Mouse (Mus musculus): Measurements from ENCODE around the gene Dmrtc1a. TPM values are rescaled to one million over a fixed set of nuclear protein-coding genes. Genes with fewer than 3 reads are reported as not detected.
"Not testable (repeated sequence)": the region's sequence is repeated elsewhere in the genome, so short reads cannot be mapped to it uniquely, and the experiment has no call there.

The Dmrtc1a gene
- polyA plus RNA-seq (2012; ENCODE audit: insufficient read depth, insufficient read length, missing spikeins) = not detected in 2 replicates

DNA sequence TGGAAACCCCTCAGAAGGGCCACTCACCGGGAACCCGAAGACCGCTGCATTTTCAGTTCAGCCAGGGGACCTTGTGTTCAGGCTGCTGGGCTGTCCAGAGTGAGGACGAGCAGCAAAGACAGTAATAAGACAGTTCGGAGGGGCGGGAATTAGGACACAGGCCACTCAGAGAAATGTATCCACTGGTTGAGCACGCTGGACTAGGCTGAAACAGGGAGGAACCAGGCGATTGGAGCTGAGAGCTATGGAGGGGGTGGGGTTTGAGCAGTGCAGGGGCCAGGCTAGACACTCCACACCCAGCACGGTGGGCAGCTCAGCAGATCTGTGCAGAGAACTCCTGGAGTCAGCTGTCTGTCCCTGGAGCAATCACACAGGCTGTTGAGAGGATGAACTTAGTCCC is at the start of gene Dmrtc1a, which contains the start of gene 1700011M02Rik:
Gene Dmrtc1a, minus strand, starts transcription at position 101 of the 400 bp plus-strand sequence.
Gene 1700011M02Rik, plus strand, starts transcription at position 319 of the 400 bp plus-strand sequence.
- not testable (repeated sequence) for H3K4me1 ChIP-seq (ENCODE audit: control insufficient read depth, insufficient read depth, low read length); H3K4me3 ChIP-seq (ENCODE audit: insufficient read depth, low read length); H3K27ac ChIP-seq (ENCODE audit: insufficient read depth, low read depth, low read length)

DNA sequence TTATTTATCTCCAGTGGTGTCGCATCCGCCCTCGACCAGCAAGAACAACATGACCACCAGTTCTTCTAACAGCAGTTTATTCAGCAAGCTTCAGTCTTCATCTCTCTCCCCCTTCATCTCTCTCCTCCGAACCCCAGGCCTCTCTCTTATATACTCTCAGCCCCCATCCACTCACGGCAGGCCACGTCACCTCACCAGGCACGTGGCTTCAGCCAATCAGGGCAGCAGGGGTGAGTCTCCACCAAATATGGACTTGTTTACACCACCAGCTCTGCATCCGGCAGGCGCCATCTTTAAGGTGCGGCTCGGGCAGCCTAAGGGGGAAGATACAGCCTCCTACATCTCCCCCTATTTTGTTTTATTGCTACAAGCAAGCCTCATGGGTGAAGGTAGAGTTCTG is 41.6 kb upstream of the Dmrtc1a start:
- not testable (repeated sequence) for H3K4me3 ChIP-seq (ENCODE audit: insufficient read depth, low read length); H3K27ac ChIP-seq (ENCODE audit: insufficient read depth, low read depth, low read length); H3K4me1 ChIP-seq (ENCODE audit: control insufficient read depth, insufficient read depth, low read length)

DNA sequence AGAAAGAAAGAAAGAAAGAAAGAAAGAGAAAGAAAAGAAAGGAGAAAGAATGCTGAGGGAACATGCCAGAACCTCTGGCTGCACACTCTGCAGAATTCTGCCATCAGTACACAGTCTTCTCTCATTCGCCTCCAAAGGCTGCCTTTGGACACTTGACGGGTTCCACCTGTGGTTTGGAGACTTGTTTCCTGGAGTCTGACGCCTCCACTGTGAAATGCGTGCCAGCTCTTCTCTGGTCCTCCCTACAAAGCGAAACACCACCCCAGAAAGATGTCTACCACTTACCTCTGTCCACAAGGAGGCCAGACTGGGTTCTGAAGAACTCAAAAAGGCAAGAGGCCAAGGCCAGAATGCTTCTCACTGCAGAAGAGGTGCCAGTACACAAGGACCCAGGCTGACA is 28.3 kb upstream of the Dmrtc1a start:
- H3K4me3 ChIP-seq (ENCODE audit: insufficient read depth, low read length) = no peak overlapping the region
- H3K4me1 ChIP-seq (ENCODE audit: control insufficient read depth, insufficient read depth, low read length) = no peaks in the 10 kb centered on the region
- H3K27ac ChIP-seq (ENCODE audit: insufficient read depth, low read depth, low read length) = no peak overlapping the region
- TF ChIP-seq CTCF (IDR thresholded peaks at IDR 0.05; ENCODE audit: low read depth, low read length) (no peak), POLR2A (IDR thresholded peaks at IDR 0.05; ENCODE audit: borderline replicate concordance, low read depth, low read length) (no peak)

DNA sequence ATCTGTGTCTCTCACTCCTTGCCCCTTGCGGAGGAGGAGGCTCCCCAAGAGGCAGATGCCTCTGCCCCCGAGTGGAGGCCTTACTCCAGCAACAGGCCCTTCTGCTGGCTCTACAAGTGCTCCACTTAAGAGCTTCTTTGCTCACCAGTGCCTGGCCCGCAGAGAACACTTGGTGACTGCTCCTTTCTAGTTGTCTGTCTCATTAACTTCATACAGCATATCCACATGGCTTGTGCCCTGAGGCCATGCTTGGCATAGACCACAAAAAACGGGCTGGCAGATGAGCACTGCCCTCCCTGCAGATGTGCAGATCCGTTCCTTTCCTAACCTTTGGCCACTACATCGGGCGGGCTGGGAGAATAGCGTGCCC is 25.9 kb upstream of the Dmrtc1a start:
- H3K27ac ChIP-seq (ENCODE audit: insufficient read depth, low read depth, low read length) = no peak overlapping the region
- H3K4me1 ChIP-seq (ENCODE audit: control insufficient read depth, insufficient read depth, low read length) = no peaks in the 10 kb centered on the region
- H3K4me3 ChIP-seq (ENCODE audit: insufficient read depth, low read length) = no peak overlapping the region
- TF ChIP-seq CTCF (IDR thresholded peaks at IDR 0.05; ENCODE audit: low read depth, low read length) (no peak), POLR2A (IDR thresholded peaks at IDR 0.05; ENCODE audit: borderline replicate concordance, low read depth, low read length) (no peak)

DNA sequence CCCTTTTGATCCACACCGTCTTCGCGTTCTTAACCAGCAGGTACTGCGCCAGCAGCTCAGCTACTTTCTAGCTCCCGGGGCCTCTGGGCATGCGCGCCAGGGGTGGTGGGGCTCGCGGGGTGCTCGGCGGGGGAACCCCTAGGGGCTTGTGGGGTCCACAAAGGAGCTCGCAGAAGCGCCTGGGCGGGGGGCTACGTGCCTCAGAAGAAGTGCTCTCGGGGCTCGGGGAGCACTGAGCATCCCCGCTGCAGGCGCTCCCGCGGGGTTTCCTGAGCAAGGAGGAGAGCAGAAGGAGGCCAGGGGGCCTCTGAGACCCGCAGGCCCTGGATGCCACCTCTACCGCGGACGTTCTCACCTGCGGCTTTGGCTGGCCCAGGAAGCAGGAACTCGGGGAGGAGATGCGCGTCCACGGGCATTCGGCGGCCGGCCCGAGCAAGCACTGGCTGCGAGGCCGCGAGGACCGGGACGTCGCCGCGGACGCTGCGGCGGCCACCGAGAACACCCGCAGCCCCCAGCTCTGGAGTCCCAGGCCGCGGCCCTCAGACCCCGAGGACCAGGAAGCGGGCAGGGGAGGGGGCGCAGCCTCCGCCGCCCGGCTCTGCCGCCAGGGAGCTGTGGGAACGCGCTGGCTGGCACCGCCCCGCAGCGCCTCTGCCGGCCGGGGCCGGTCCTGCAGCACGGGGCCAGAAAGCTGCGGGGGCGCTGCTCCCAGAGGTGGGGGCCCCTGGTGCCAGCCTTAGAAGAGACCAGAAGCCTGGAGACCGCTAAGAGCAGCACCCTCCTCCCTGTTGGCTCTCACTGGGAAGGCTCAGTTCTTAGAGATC is 25.3 kb upstream of the Dmrtc1a start:
- TF ChIP-seq CTCF (IDR thresholded peaks at IDR 0.05; ENCODE audit: low read depth, low read length) (no peak), POLR2A (IDR thresholded peaks at IDR 0.05; ENCODE audit: borderline replicate concordance, low read depth, low read length) (no peak)
- Histone ChIP-seq H3K4me3 (ENCODE audit: insufficient read depth, low read length) (peak overlapping the region; percentile 44), H3K4me1 (ENCODE audit: control insufficient read depth, insufficient read depth, low read length) (no peaks in the 10 kb centered on the region), H3K27ac (ENCODE audit: insufficient read depth, low read depth, low read length) (no peak overlapping the region)

DNA sequence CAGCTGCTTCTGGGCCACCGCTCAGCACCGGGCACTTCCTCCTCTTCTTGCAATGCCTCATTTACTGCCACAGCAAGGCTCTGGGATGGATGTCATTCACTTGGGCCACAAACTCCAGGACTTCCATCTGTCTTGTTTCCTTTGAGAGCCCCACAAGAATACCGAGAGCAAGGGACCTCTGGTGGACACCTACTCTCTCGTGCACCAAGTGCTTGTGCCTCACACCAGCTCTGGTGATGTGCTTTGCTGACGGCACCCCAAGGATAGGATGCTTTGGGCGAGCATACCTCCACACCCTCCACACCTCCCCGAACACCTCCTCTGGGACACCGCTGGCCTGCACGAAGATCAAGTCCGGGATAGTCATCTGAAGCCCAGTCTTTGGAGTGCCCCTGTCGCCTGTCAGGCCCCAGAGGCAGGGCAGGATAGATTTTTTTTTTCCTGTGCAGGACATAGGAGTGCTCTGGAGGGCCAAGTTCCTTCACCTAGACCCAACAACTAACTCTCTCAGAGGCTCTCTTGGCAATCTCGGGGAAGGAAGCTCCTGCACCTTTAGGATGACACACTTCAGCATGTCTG is 24.6 kb upstream of the Dmrtc1a start:
- Histone ChIP-seq H3K4me3 (ENCODE audit: insufficient read depth, low read length) (no peak overlapping the region), H3K4me1 (ENCODE audit: control insufficient read depth, insufficient read depth, low read length) (no peaks in the 10 kb centered on the region), H3K27ac (ENCODE audit: insufficient read depth, low read depth, low read length) (no peak overlapping the region)
- TF ChIP-seq POLR2A (IDR thresholded peaks at IDR 0.05; ENCODE audit: borderline replicate concordance, low read depth, low read length) (no peak), CTCF (IDR thresholded peaks at IDR 0.05; ENCODE audit: low read depth, low read length) (no peak)

DNA sequence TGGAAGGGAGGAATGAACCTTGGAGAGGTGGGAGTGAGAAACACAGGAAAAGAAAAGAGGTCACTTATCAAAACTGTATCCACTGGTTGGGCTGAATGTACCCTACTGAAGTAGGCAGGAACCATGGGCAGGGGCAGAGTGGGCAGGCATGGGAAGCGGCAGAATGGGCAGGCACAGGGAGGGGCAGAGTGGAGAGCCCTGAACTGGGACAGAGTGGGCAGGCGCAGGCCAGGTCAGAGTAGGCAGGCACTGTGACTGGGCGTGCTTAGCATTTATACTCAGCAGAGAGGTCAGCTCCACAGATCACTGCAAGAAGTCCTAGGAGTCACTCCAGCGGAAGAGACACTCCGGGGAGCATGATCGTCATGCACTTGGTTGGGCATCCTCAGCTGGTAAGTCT is 19.6 kb upstream of the Dmrtc1a start, which contains the start of gene 1700018G05Rik:
Gene 1700018G05Rik, plus strand, starts transcription at position 301 of the 400 bp plus-strand sequence.
- H3K4me1 ChIP-seq (ENCODE audit: control insufficient read depth, insufficient read depth, low read length); H3K4me3 ChIP-seq (ENCODE audit: insufficient read depth, low read length); H3K27ac ChIP-seq (ENCODE audit: insufficient read depth, low read depth, low read length): not testable (repeated sequence)

DNA sequence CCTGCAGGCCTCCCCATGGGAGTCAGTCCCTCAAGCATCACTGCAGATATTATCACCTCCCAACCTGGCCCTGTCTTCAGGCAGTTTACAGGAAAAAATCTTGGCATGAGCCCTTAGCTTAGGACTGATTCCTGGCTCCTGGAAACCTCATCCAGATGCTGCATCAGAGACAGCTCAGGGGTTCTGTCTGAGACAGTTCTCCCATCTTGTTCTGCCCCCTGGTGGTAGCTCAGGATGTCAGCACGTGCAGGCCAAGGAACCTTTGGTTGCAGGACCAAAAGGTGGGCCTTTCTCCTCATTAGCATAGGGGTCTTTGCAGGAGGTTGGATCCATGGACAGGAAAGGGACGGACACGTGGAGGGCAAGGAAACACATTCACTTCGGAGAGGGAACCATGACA is 18.2 kb upstream of the Dmrtc1a start:
- H3K4me1 ChIP-seq (ENCODE audit: control insufficient read depth, insufficient read depth, low read length); H3K4me3 ChIP-seq (ENCODE audit: insufficient read depth, low read length); H3K27ac ChIP-seq (ENCODE audit: insufficient read depth, low read depth, low read length): not testable (repeated sequence)

DNA sequence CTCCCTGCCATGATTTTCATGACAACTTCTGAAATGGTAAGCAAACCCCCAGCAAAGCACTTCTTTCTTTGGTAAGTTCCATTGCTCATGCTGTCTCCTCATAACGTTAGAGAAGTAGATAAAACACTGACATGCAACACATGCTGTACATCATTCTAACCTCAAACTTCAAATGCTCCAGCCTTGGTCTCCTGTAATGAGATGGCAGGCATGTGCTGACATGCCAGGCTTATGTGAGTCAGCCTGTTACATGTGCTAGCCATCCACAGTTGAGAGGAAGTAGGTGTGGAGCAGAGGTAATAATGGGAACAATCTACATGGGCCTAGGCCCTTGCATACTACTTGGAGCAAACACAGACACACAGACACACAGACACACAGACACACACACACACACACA is 6.3 kb upstream of the Dmrtc1a start:
- not testable (repeated sequence) for H3K4me1 ChIP-seq (ENCODE audit: control insufficient read depth, insufficient read depth, low read length); H3K4me3 ChIP-seq (ENCODE audit: insufficient read depth, low read length); H3K27ac ChIP-seq (ENCODE audit: insufficient read depth, low read depth, low read length)

DNA sequence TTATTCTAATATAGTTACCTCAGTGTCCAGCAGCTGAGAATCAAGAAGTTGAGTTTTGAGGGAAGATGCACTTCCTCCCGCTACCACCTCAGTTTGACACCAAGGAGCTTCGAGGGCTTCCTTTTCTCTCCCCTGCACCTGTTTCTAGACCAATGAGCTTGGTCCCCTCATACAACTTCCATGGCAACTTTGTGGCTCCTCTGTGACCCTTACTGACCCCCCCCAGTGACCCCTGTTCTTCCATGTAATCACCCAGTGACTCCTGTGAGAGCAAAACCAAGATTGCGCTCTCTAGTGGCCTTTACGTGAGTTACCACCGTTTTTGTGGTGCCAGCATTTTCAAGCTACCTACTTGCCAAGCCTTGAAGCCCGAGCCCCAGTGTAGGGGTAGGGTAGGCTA is 40.6 kb downstream of the Dmrtc1a start, which contains the start of gene 1700031F05Rik:
Gene 1700031F05Rik, minus strand, starts transcription at position 101 of the 400 bp plus-strand sequence.
- no peak within 1 kb of the TSS for H3K4me3 ChIP-seq (ENCODE audit: insufficient read depth, low read length)
- no peak within 1 kb of the TSS for H3K27ac ChIP-seq (ENCODE audit: insufficient read depth, low read depth, low read length)
- TF ChIP-seq CTCF (IDR thresholded peaks at IDR 0.05; ENCODE audit: low read depth, low read length) (no peak), POLR2A (IDR thresholded peaks at IDR 0.05; ENCODE audit: borderline replicate concordance, low read depth, low read length) (no peak)
- H3K4me1 ChIP-seq (ENCODE audit: control insufficient read depth, insufficient read depth, low read length) = no peaks in the 10 kb centered on the region

DNA sequence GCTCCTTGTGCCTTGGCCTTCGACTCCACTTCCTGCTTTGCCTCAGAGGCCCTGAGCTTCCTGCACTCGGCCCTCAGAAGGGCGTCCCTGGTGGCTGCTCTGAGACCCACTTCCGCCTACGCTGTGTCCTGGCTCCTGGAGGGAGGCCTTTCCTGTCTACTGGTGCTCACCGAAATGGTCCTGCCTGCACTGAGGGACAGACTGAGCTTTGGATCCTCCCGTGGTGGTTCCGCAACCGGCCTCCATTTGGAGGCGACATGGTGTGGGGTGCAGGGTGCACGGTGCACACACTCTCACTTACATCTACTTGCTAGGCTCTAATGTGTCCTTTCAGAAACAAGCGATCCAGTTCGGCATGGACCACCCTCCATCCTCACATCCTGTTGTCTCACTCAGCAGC is 54.0 kb downstream of the Dmrtc1a start, which contains the start of gene Dmrtc1c2:
Gene Dmrtc1c2, minus strand, starts transcription at position 101 of the 400 bp plus-strand sequence.
- H3K27ac ChIP-seq (ENCODE audit: insufficient read depth, low read depth, low read length); H3K4me3 ChIP-seq (ENCODE audit: insufficient read depth, low read length); H3K4me1 ChIP-seq (ENCODE audit: control insufficient read depth, insufficient read depth, low read length): not testable (repeated sequence)

Other genes starting within 250 kb of the Dmrtc1a start
- not detected in 2 replicates for gene Gm3880, start 221.7 kb downstream of the Dmrtc1a start, polyA plus RNA-seq (2012; ENCODE audit: insufficient read depth, insufficient read length, missing spikeins)
- gene Gm9112, start 201.1 kb downstream of the Dmrtc1a start, polyA plus RNA-seq (2012; ENCODE audit: insufficient read depth, insufficient read length, missing spikeins) = not detected in 2 replicates
- gene Dmrtc1b, start 200.8 kb downstream of the Dmrtc1a start, polyA plus RNA-seq (2012; ENCODE audit: insufficient read depth, insufficient read length, missing spikeins) = not detected in 2 replicates
- gene Dmrtc1c1, start 105.7 kb downstream of the Dmrtc1a start, polyA plus RNA-seq (2012; ENCODE audit: insufficient read depth, insufficient read length, missing spikeins) = not detected in 2 replicates
- not detected in 2 replicates for gene Dmrtc1c2, start 54.1 kb downstream of the Dmrtc1a start, polyA plus RNA-seq (2012; ENCODE audit: insufficient read depth, insufficient read length, missing spikeins)
- not detected in 2 replicates for gene 1700031F05Rik, start 40.7 kb downstream of the Dmrtc1a start, polyA plus RNA-seq (2012; ENCODE audit: insufficient read depth, insufficient read length, missing spikeins)
- gene 1700011M02Rik, start 218 bp upstream of the Dmrtc1a start, polyA plus RNA-seq (2012; ENCODE audit: insufficient read depth, insufficient read length, missing spikeins) = not detected in 2 replicates
- not detected in 2 replicates for gene 1700018G05Rik, start 19.7 kb upstream of the Dmrtc1a start, polyA plus RNA-seq (2012; ENCODE audit: insufficient read depth, insufficient read length, missing spikeins)